Mouse (Mus musculus) G1E (cell line): ENCODE measurements around the gene Slc44a5.

Source experiments
- CTCF ChIP-seq: IDR thresholded peaks from 2 replicates; pipeline ENCODE4 v1.5.1; 2012; ENCODE audit warnings: low read depth, low read length, inconsistent platforms, mixed read lengths
- TAL1 ChIP-seq: conservative IDR thresholded peaks from 2 replicates; pipeline ENCODE4 v1.6.1; 2012; ENCODE audit warnings: low read depth, low read length, inconsistent platforms, mixed read lengths

DNA sequence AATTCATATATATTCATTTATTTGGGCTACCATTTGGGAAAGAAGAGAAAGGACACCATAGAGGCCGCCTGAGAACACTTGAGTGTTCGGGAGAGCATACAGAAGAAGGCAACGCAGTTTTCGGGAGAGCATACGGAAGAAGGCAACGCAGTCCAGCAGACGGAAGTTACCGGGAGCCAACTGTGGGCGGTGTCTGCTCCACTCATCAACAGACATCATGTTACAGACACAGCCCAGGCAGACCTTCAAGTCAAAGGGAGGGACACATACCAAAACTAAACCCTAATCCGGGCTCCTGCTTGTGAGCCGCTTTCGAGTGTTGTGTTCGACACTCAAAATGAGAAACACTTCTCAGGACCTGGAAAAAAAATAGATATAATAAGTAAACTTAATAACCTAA lies 31.6 kb upstream of the Slc44a5 start:
- TF ChIP-seq CTCF (no peak), TAL1 (no peak)
